In genomic region chr1:19528871-19529270, GRCm38 (mm10) we compare ENCODE assay signal across 25 mouse cellular contexts.
"Had no signal": no experiment of that assay in that cellular context is flagged by ENCODE, and none has a peak within 500 bp of the region (broad histone marks: within the 10 kb centered on the region; RNA-seq: fewer than 3 reads in every experiment).

No protein-coding gene starts in this region.

- H3K9me3 ChIP-seq: heart, embryonic 10.5 days; heart, embryonic 12.5 days; hindbrain, embryonic 10.5 days; hindbrain, embryonic 12.5 days; limb, embryonic 10.5 days; limb, embryonic 12.5 days; liver, embryonic 13.5 days; liver, embryonic 15.5 days had no signal

- ATAC-seq: hindbrain, embryonic 16.5 days; inflammation-experienced regulatory T-cells, adult 6 months; intestine, postnatal 0 days; liver, postnatal 0 days had no signal

- H3K4me1 ChIP-seq: heart, embryonic 10.5 days; heart, embryonic 12.5 days; hindbrain, embryonic 10.5 days; hindbrain, embryonic 12.5 days; limb, embryonic 10.5 days; limb, embryonic 12.5 days; liver, embryonic 13.5 days; liver, embryonic 15.5 days had no signal

- H3K4me2 ChIP-seq: heart, embryonic 12.5 days; hindbrain, embryonic 12.5 days; hindbrain, embryonic 14.5 days; limb, embryonic 12.5 days; liver, embryonic 11.5 days; liver, embryonic 13.5 days; liver, embryonic 15.5 days had no signal

- H3K27ac ChIP-seq: heart, embryonic 10.5 days; hindbrain, embryonic 10.5 days; hindbrain, embryonic 12.5 days; hindbrain, embryonic 14.5 days; layer of hippocampus, adult 2 months; limb, embryonic 10.5 days; limb, embryonic 12.5 days; liver, embryonic 13.5 days; liver, embryonic 15.5 days had no signal

- H3K9ac ChIP-seq: heart, embryonic 12.5 days; hindbrain, embryonic 12.5 days; hindbrain, embryonic 14.5 days; limb, embryonic 12.5 days; liver, embryonic 13.5 days; liver, embryonic 15.5 days; liver, postnatal 0 days had no signal

- H3K27me3 ChIP-seq: heart, embryonic 12.5 days; hindbrain, embryonic 12.5 days; limb, embryonic 12.5 days; liver, embryonic 13.5 days; liver, embryonic 15.5 days had no signal

- H3K36me3 ChIP-seq: heart, embryonic 10.5 days; heart, embryonic 12.5 days; hindbrain, embryonic 10.5 days; hindbrain, embryonic 12.5 days; limb, embryonic 10.5 days; limb, embryonic 12.5 days; liver, embryonic 13.5 days; liver, embryonic 15.5 days had no signal

- H3K4me3 ChIP-seq: heart, embryonic 10.5 days; heart, embryonic 12.5 days; hindbrain, embryonic 10.5 days; hindbrain, embryonic 12.5 days; layer of hippocampus, adult 2 months; limb, embryonic 10.5 days; limb, embryonic 12.5 days; liver, embryonic 13.5 days; liver, embryonic 15.5 days had no signal

- DNase-seq: gastrocnemius, postnatal 14 days; gastrocnemius, postnatal 36 days; heart, adult 18-20 months; heart, postnatal 10 days; heart, postnatal 4 days; kidney, adult 8-10 months; kidney, postnatal 10 days; kidney, postnatal 25 days; kidney, postnatal 4 days; liver; liver, embryonic 13.5 days; liver, postnatal 0 days had no signal
